Mouse (Mus musculus) Patski (cell line): ENCODE results near the gene Mrps23. TPM values are rescaled to one million over a fixed set of nuclear protein-coding genes. Genes with fewer than 3 reads are reported as not detected.
"Not testable (repeated sequence)": the region's sequence is repeated elsewhere in the genome, so short reads cannot be mapped to it uniquely, and the experiment has no call there.

Source experiments
- ATAC-seq: fragments of 100-300 bp; one replicate; pipeline ENCODE4 v1.8.0; 2021
- CTCF ChIA-PET: fragments of 350-600 bp; sonication (Branson Sonifier 250); formaldehyde crosslinking; loops from one replicate; lab custom pipeline; 2022; ENCODE audit warnings: inconsistent platforms; lab: Charles Lee
- POLR2A ChIA-PET: fragments of 350-600 bp; sonication (Branson Sonifier 250); formaldehyde crosslinking; loops from one replicate; lab custom pipeline; 2022; ENCODE audit warnings: antibody characterized with exemption, inconsistent platforms; lab: Charles Lee
- DNase-seq: peaks from one replicate; pipeline ENCODE4 v3.0.0-alpha.2; 2011; ENCODE audit warnings: low read depth, low spot score
- H3K27me3 ChIP-seq: fragments of 371-371 bp; one replicate; pipeline ENCODE4 v1.5.1; 2021
- CTCF ChIP-seq: fragments of 100-300 bp; IDR thresholded peaks from one replicate; pipeline ENCODE4 v1.5.1; 2021
- in situ Hi-C: fragments of 300-500 bp; cut with MboI; formaldehyde crosslinking; loops from 3 replicates; pipeline ENCODE4 v1.11.1; 2018; ENCODE audit warnings: low pct_unique_long_range_greater_than_20kb, mixed read lengths
- polyA plus RNA-seq: library from polyadenylated mRNA; unstranded; gene quantifications from one replicate; pipeline ENCODE4 v1.2.3, GENCODE M21; 2021

Mrps23 gene
- polyA plus RNA-seq, 1 experiment from 2014 or later: 105 TPM

GRCm38 (mm10) chr11:88201172-88201571 lies 3.0 kb upstream of the Mrps23 start:
- ATAC-seq (no peak), DNase-seq (no peak)
- no peaks in the 10 kb centered on the region for H3K27me3 ChIP-seq
- ChIA-PET POLR2A (no interaction called here), CTCF (interaction anchor here (1.2 to 2.2 kb wide), 4 partner anchors 15 to 226 kb away, joined by 3 to 17 read pairs (median 6); no protein-coding TSS in a partner anchor)
- in situ Hi-C loops: no loop called here
- no peak for TF ChIP-seq CTCF

GRCm38 (mm10) chr11:88202077-88202476 lies 2.1 kb upstream of the Mrps23 start:
- in situ Hi-C loops: no loop called here
- ATAC-seq (no peak), DNase-seq (no peak)
- TF ChIP-seq CTCF: no peak
- POLR2A ChIA-PET: interaction anchor here (0.7 kb wide), 1 partner anchor 147 kb away, joined by 4 read pairs; no protein-coding TSS in a partner anchor
- H3K27me3 ChIP-seq: no peaks in the 10 kb centered on the region
- CTCF ChIA-PET: interaction anchor here (1.2 to 1.7 kb wide), 2 partner anchors 15 to 227 kb away, joined by 3 to 5 read pairs; no protein-coding TSS in a partner anchor

- ChIA-PET CTCF (interaction anchor here (0.6 to 2.7 kb wide), 8 partner anchors 8 to 219 kb away, joined by 3 to 9 read pairs (median 6); no protein-coding TSS in a partner anchor), POLR2A (interaction anchor here (1.0 to 1.2 kb wide), 3 partner anchors 33 to 617 kb away, joined by 3 to 4 read pairs (median 4); no protein-coding TSS in a partner anchor)
- ATAC-seq (peak; percentile 14), DNase-seq (no peak)
- H3K27me3 ChIP-seq: no peaks in the 10 kb centered on the region
- in situ Hi-C loops: no loop called here
- TF ChIP-seq CTCF: no peak
Measured at GRCm38 (mm10) chr11:88204593-88205368, 593 bp downstream of the Mrps23 start.

GRCm38 (mm10) chr11:88206576-88206975 lies 2.4 kb downstream of the Mrps23 start:
- CTCF ChIA-PET: interaction anchor here (0.7 to 2.5 kb wide), 5 partner anchors 9 to 232 kb away, joined by 3 to 9 read pairs (median 4); no protein-coding TSS in a partner anchor
- H3K27me3 ChIP-seq, POLR2A ChIA-PET, in situ Hi-C loops, ATAC-seq, DNase-seq: not testable (repeated sequence)

GRCm38 (mm10) chr11:88207697-88208096 lies 3.5 kb downstream of the Mrps23 start:
- CTCF ChIA-PET: interaction anchor here (0.7 to 2.5 kb wide), 3 partner anchors 9 to 233 kb away, joined by 3 to 9 read pairs (median 3); no protein-coding TSS in a partner anchor
- ATAC-seq (no peak), DNase-seq (no peak)
- no peaks in the 10 kb centered on the region for H3K27me3 ChIP-seq
- POLR2A ChIA-PET: interaction anchor here (0.6 kb wide), 1 partner anchor 232 kb away, joined by 3 read pairs; no protein-coding TSS in a partner anchor
- no peak for TF ChIP-seq CTCF
- in situ Hi-C loops: no loop called here

GRCm38 (mm10) chr11:88211824-88212582 lies 7.8 kb downstream of the Mrps23 start:
- TF ChIP-seq CTCF: no peak
- ATAC-seq: no peak
- DNase-seq: no peak
- POLR2A ChIA-PET: no interaction called here
- in situ Hi-C loops: loop anchor here (5.0 kb wide), 1 partner anchor 615 kb away; no protein-coding TSS in a partner anchor
- CTCF ChIA-PET: interaction anchor here (2.0 kb wide), 1 partner anchor 8 kb away, joined by 5 read pairs; no protein-coding TSS in a partner anchor
- H3K27me3 ChIP-seq: no peaks in the 10 kb centered on the region

GRCm38 (mm10) chr11:88213757-88214156 lies 9.6 kb downstream of the Mrps23 start:
- POLR2A ChIA-PET: interaction anchor here (1.6 kb wide), 1 partner anchor 610 kb away, joined by 5 read pairs; no protein-coding TSS in a partner anchor
- DNase-seq (no peak), ATAC-seq (peak; percentile 64)
- no peaks in the 10 kb centered on the region for H3K27me3 ChIP-seq
- TF ChIP-seq CTCF: no peak
- in situ Hi-C loops: loop anchor here (5.0 kb wide), 1 partner anchor 614 kb away; no protein-coding TSS in a partner anchor
- CTCF ChIA-PET: interaction anchor here (0.8 to 2.0 kb wide), 3 partner anchors 10 to 239 kb away, joined by 3 to 5 read pairs (median 5); no protein-coding TSS in a partner anchor

- ChIA-PET CTCF (interaction anchor here (1.2 to 2.0 kb wide), 13 partner anchors 8 to 608 kb away, joined by 3 to 16 read pairs (median 4); no protein-coding TSS in a partner anchor), POLR2A (interaction anchor here (1.6 kb wide), 1 partner anchor 608 kb away, joined by 5 read pairs; no protein-coding TSS in a partner anchor)
- in situ Hi-C loops: loop anchor here (5.0 kb wide), 1 partner anchor 612 kb away; no protein-coding TSS in a partner anchor
- no peak for TF ChIP-seq CTCF
- no peaks in the 10 kb centered on the region for H3K27me3 ChIP-seq
- no peak for DNase-seq
- ATAC-seq: peak; percentile 32
Measured at GRCm38 (mm10) chr11:88214881-88215831, 11.0 kb downstream of the Mrps23 start.

- ChIA-PET POLR2A (interaction anchor here (0.6 kb wide), 1 partner anchor 608 kb away, joined by 3 read pairs; no protein-coding TSS in a partner anchor), CTCF (interaction anchor here (0.7 to 2.0 kb wide), 17 partner anchors 9 to 614 kb away, joined by 3 to 16 read pairs (median 3); no protein-coding TSS in a partner anchor)
- ATAC-seq: no peak
- in situ Hi-C loops: no loop called here
- DNase-seq: no peak
- TF ChIP-seq CTCF: peak; percentile 98
- H3K27me3 ChIP-seq: no peaks in the 10 kb centered on the region
Measured at GRCm38 (mm10) chr11:88216231-88216685, 12.1 kb downstream of the Mrps23 start.
